Mouse (Mus musculus) small intestine, adult 2 months (tissue): ENCODE measurements at regions not wholly inside any gene's neighbourhood (a gene's known extent, or its start where the extent isn't known, plus 50 kb on each side); places are given as distances from the start of the nearest gene placed in this dataset.

ENCODE experiments used
- H3K27ac ChIP-seq: fragments of 200-500 bp; 2 replicates; pipeline ENCODE4 v1.5.1; 2012; ENCODE audit warnings: low read depth, low read length, control low read depth, inconsistent platforms; ENCODE audit not compliant: insufficient read depth
- H3K27me3 ChIP-seq: fragments of 200-500 bp; 2 replicates; pipeline ENCODE4 v1.6.1; 2012; ENCODE audit warnings: mild to moderate bottlenecking, moderate library complexity, low read length, inconsistent platforms; ENCODE audit not compliant: control insufficient read depth, insufficient read depth
- H3K36me3 ChIP-seq: fragments of 200-500 bp; 2 replicates; pipeline ENCODE4 v1.6.1; 2012; ENCODE audit warnings: mild to moderate bottlenecking, low read length, control low read depth, inconsistent platforms; ENCODE audit not compliant: control insufficient read depth, insufficient read depth
- H3K4me1 ChIP-seq: fragments of 200-500 bp; 2 replicates; pipeline ENCODE4 v1.6.1; 2012; ENCODE audit warnings: low read length, inconsistent platforms, mixed read lengths; ENCODE audit not compliant: control insufficient read depth, insufficient read depth, insufficient read length
- H3K4me3 ChIP-seq: fragments of 200-500 bp; 2 replicates; pipeline ENCODE4 v1.5.1; 2012; ENCODE audit warnings: low read depth, mild to moderate bottlenecking, control low read depth, inconsistent platforms, low read length, moderate library complexity
- CTCF ChIP-seq: fragments of 200-500 bp; IDR thresholded peaks from 2 replicates; pipeline ENCODE4 v1.5.1; 2012; ENCODE audit warnings: low read depth, mild to moderate bottlenecking, control low read depth, inconsistent platforms, low read length, moderate library complexity, mixed read lengths; ENCODE audit not compliant: insufficient replicate concordance, insufficient read length; ENCODE audit errors: extremely low read depth
- POLR2A ChIP-seq: fragments of 200-500 bp; IDR thresholded peaks from 2 replicates; pipeline ENCODE4 v1.6.1; 2012; ENCODE audit warnings: low read depth, mild to moderate bottlenecking, control low read depth, inconsistent platforms, low read length, moderate library complexity
- WGBS: fragments of 180-500 bp; shearing (Covaris S2); methylation state at CpG from one replicate; pipeline ENCODE4 v1.1.7; 2018; 5-methylcytosine and 5-hydroxymethylcytosine counted together

GRCm38 (mm10) chr16:30652692-30653091 is 53.2 kb downstream of the Fam43a start:
- H3K36me3 ChIP-seq, result no peaks in the 10 kb centered on the region
- no peak overlapping the region for H3K4me3 ChIP-seq
- no peaks in the 10 kb centered on the region for H3K27me3 ChIP-seq
- WGBS, result 70% methylated on average over 4 of the region's 4 CpGs
- no peak overlapping the region for H3K27ac ChIP-seq
- no peak for TF ChIP-seq POLR2A
- TF ChIP-seq CTCF, result no peak
- no peaks in the 10 kb centered on the region for H3K4me1 ChIP-seq

GRCm38 (mm10) chr16:30653806-30654205 is 54.3 kb downstream of the Fam43a start:
- 79% methylated on average over 5 of the region's 5 CpGs for WGBS
- TF ChIP-seq CTCF, result no peak
- TF ChIP-seq POLR2A, result no peak
- Histone ChIP-seq H3K4me1 (no peaks in the 10 kb centered on the region), H3K36me3 (no peaks in the 10 kb centered on the region), H3K27me3 (no peaks in the 10 kb centered on the region), H3K27ac (no peak overlapping the region), H3K4me3 (no peak overlapping the region)

- Histone ChIP-seq H3K4me1 (no peaks in the 10 kb centered on the region), H3K4me3 (no peak overlapping the region), H3K27ac (no peak overlapping the region), H3K27me3 (no peaks in the 10 kb centered on the region), H3K36me3 (no peaks in the 10 kb centered on the region)
- WGBS, result 82% methylated on average over 9 of the region's 9 CpGs
- no peak for TF ChIP-seq POLR2A
- no peak for TF ChIP-seq CTCF
Observed at GRCm38 (mm10) chr16:30654226-30654625, 54.7 kb downstream of the Fam43a start.

- TF ChIP-seq POLR2A (no peak), CTCF (no peak)
- no peak overlapping the region for H3K27ac ChIP-seq
- no peak overlapping the region for H3K4me3 ChIP-seq
- H3K4me1 ChIP-seq, result no peaks in the 10 kb centered on the region
- no peaks in the 10 kb centered on the region for H3K27me3 ChIP-seq
- WGBS, result 29% methylated on average over 5 of the region's 5 CpGs
- H3K36me3 ChIP-seq, result no peaks in the 10 kb centered on the region
Observed at GRCm38 (mm10) chr16:30655798-30656221, 56.3 kb downstream of the Fam43a start.

- H3K4me3 ChIP-seq, result no peak overlapping the region
- H3K27me3 ChIP-seq, result no peaks in the 10 kb centered on the region
- WGBS, result 86% methylated on average over 17 of the region's 17 CpGs
- no peak overlapping the region for H3K27ac ChIP-seq
- TF ChIP-seq CTCF (no peak), POLR2A (no peak)
- H3K4me1 ChIP-seq, result no peaks in the 10 kb centered on the region
- no peaks in the 10 kb centered on the region for H3K36me3 ChIP-seq
Observed at GRCm38 (mm10) chr16:30656881-30657280, 57.4 kb downstream of the Fam43a start.

GRCm38 (mm10) chr16:30658921-30659320 is 59.4 kb downstream of the Fam43a start:
- WGBS, result 67% methylated on average over 4 of the region's 4 CpGs
- Histone ChIP-seq H3K27ac (no peak overlapping the region), H3K4me3 (no peak overlapping the region), H3K4me1 (no peaks in the 10 kb centered on the region), H3K36me3 (no peaks in the 10 kb centered on the region), H3K27me3 (no peaks in the 10 kb centered on the region)
- TF ChIP-seq CTCF (no peak), POLR2A (no peak)

GRCm38 (mm10) chr16:30661086-30661977 is 61.8 kb downstream of the Fam43a start:
- WGBS, result 80% methylated on average over 16 of the region's 16 CpGs
- Histone ChIP-seq H3K27me3 (no peaks in the 10 kb centered on the region), H3K27ac (no peak overlapping the region), H3K4me3 (no peak overlapping the region), H3K36me3 (no peaks in the 10 kb centered on the region), H3K4me1 (no peaks in the 10 kb centered on the region)
- TF ChIP-seq POLR2A (no peak), CTCF (no peak)

GRCm38 (mm10) chr16:30663055-30663454 is 63.5 kb downstream of the Fam43a start:
- Histone ChIP-seq H3K27me3 (no peaks in the 10 kb centered on the region), H3K36me3 (no peaks in the 10 kb centered on the region), H3K27ac (no peak overlapping the region), H3K4me3 (no peak overlapping the region), H3K4me1 (no peaks in the 10 kb centered on the region)
- TF ChIP-seq POLR2A, result no peak
- no peak for TF ChIP-seq CTCF
- 84% methylated on average over 8 of the region's 8 CpGs for WGBS
